Mouse (Mus musculus) cerebellum, postnatal 4 days (tissue): ENCODE measurements around the gene Sgta.
A peak's percentile ranks its signal among the peaks of the same experiment; 100 is the strongest.
"Not testable (repeated sequence)": the region's sequence is repeated elsewhere in the genome, so short reads cannot be mapped to it uniquely, and the experiment has no call there.

Experiments
- DNase-seq, 2 experiments: peaks; one replicate each; pipeline ENCODE4 v3.0.0; 2022; ENCODE audit warnings: low spot score in 2 of 2, mixed read lengths in 1 of 2

Gene Sgta

DNA sequence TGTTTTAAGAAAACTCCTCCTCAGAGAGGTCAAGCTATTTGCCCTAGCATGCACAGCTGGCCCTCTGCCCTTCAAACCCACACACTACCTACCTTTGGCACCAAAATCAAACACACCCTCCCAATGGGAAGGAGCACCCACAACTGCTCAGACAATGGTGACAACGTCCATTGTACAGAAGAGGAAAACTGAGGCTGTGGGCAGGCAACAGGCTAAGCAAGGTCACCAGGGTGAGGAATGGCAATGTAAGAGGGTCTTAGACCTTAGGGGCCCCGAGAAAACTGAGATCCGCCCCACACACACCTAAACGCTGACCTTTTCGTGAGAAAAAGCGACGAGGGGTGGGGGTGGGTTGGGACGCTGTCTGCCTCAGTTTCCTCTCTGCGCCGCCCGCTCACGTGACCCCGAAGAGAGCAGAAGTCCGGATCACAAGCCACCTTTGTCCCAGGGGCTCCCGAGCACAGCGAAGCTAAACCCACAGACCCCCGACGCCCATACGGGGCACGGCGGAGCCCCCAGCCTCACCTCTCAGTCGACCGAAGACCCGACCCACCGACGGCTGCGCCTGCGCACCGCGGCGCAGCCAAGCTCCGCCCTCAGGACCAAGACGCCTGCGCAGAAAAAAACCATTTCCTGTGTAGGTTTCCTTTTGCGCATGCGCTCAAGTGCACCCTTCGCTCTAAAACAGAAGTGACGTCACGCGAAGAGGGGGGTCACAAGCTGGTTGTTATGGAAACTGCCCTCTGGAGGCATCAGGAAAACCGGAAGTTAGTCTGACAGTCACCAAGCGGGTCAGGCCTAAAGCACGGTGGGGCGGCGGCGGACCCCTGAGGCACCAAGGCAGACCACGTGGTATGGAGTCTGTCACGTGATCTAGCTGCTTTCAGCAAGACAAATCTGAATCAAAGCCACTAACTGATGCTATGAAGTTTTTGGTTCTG, at the start of gene Sgta:
Gene Sgta (minus strand): TSS at position 579 of the 941 bp plus-strand sequence.
- DNase-seq = peak; percentile 96 to 98

DNA sequence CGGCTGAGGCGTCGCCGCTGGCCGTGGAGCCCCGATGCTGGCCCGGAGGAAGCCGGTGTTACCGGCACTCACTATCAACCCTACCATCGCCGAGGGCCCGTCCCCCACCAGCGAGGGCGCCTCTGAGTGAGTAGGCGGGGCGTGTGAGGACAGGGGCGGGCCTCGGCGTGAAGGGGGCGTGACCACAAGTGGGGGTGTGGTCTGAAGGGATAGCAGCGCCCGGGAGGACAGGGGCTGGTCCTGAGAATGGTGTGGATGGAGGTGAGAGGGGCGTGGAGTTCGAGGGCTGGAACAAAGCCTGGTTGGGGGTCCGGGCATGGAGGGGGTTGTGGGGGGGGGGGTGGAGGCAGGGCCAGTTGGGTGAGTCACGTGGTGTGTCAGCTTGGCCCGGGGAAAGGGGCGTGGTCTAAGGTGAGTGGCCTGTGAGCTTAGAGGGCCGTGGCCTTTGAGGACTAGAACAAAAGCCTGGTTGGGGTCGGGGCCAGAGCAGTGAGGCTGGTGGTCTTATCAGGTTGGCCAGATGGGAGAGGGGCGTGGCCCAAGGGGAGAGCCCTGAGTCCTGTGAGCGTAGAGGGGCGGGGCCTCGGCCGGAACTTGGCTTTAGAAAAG, 46.2 kb upstream of the Sgta start:
- DNase-seq = peak; percentile 65 to 86

- DNase-seq = peak; percentile 93 to 96
Observed at GRCm38 (mm10) chr10:81105565-81106112, 45.7 kb upstream of the Sgta start, which contains the start of gene Map2k2. Gene Map2k2, plus strand, starts transcription at chr10:81105915.

DNA sequence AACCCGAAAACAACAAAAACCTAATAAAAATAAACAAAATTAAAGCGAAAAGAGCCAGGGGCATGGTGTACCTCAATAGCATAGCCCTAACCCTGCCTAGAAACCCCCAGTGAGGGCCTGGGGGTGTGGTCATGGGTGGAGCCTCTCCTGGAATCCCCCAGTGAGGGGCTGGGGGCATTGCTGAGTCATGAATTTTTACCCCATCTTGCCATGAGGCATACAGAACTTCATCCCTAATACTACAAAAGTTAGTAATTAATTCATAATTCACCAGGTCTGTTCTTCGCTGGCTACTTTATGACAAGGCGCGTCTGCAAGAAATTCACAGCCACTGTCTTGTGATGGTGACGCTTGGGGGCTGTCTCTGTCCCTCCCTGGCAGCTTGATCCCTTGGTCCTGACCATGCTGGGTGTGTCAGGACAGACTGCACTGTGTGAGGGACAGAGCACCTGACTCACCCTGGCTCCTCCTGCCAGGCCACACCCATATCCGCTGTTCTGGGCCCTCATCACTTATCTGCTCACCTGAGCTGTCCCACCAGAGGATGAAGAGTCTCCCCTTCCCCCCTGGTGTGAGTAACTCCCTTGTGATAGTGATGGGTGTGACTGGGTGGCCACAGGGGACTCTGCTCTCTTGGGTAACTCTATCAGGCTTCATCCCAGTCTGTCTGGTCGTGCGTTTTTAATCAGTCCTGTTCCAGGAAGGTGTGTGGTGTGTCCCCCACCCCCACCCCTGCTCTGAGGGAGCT, 35.1 kb upstream of the Sgta start:
- DNase-seq = no peak

DNA sequence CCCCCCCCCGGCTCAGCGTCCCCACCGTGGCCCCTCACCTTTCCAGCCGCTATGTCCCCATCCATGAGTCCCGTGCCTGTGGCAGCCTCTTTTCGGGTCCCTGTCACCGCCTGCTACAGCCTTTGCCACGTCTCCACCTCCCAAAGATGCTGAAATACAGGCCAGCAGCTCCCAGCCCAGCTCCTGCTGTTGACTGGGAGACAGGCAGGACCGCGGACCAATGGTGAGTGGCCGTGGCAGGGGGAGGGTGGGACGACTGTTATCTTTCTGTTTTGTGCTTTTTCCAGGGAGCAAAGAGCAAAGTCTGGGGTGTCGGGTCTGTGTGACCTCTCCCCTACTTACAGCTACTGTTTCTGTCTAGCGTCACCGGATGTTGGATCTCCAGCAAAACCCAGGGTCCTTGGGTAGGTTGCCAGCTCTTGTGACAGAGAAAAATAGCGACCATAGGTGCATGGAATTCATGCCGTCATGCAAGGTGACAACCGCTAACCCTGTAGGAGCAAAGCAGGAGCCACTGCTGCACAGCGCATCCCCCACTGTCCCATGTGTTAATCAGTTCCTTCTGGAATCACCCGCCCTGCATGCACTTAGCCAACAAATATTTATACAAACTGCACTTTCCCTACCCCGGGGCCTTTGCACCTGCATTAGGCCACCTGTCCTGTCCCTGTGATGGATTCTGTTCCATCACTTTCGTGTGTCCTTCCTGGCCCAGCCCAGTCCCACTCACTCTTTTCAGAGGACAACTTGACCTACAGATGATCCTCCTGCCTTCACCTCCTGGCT, 32.7 kb upstream of the Sgta start:
- peak in 1 of 2 experiments; percentile 32 for DNase-seq

DNA sequence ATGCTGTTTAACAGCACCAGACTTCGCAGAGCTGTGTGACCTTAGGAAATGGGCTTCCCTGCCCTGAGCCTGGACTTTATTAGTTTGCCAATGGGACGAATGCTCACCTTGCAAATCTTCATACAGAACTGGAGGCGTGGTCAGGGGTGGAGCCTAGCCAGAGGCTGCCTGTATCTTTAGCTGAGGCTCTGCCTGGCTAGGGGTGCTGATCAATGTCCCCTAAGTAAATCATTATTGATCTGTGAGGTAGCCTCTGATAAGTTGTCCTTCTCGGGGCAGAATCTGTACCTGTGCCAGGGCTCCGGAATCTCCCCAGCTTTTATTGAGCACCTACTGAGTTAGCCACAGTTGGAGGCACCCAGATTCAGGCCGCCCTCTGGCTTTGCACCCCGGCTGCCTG, 30.6 kb upstream of the Sgta start:
- DNase-seq = no peak

GRCm38 (mm10) chr10:81089216-81089615, 29.2 kb upstream of the Sgta start:
- peak in 1 of 2 experiments; percentile 64 for DNase-seq

GRCm38 (mm10) chr10:81087021-81087420, 27.0 kb upstream of the Sgta start:
- DNase-seq = no peak

DNA sequence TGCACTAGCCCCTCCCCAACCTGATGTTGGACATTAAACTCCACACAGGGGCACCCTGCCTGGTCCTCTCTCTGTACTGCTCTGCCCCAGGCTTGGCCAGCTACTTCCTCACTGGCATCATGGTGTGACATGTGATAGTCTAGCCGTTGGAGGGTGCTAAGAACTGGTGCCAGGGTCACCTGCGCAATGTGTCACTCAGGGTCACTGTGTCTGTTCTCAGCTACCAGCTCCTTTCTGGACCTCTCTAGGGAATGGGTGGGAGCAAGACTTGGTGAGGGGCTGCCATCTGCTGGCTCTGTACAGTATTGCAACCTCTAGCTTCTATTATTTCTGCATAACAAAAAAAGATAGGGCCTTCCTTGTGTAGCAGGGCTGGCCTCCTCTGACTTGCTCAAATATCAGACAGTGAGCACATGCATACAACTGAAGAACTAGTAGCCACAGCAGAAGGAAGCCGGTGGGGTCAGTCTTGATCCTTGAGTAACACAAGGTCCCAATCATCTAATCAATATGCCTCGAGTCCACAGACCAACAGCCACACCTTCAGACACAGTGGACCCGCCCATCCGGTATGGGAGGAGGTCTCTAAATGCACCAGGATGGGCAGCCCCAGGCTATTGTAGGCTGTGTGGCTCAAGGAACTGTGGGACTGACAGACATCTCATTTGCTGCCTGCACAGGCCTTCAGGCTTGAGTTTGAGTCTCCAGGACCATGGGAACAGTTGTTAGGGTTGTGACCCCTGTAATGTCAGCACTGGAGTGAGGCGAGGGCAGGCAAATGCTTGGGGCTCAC, 22.4 kb upstream of the Sgta start:
- DNase-seq = peak in 1 of 2 experiments; percentile 74

GRCm38 (mm10) chr10:81080008-81080655, 20.2 kb upstream of the Sgta start:
- no peak for DNase-seq

DNA sequence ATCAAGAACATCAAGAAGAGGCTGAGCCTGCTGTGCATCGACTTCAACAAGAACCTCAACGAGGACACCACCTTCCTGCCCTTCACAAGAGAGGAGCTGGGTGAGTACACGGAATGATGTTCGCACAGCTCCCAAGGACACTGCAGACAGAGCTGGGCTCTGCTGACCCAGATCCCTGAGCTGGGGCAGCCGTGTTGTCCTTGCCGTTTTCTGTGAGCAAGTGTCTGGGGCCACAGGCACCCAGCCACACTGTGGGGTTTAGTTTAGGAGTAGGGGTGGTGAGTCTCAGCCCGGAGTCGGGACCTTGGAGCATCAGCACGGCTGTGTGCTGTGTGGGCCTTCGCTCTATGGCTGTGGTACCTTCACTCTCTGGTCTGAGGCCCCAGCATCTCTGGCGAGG, 17.9 kb upstream of the Sgta start:
- no peak for DNase-seq

DNA sequence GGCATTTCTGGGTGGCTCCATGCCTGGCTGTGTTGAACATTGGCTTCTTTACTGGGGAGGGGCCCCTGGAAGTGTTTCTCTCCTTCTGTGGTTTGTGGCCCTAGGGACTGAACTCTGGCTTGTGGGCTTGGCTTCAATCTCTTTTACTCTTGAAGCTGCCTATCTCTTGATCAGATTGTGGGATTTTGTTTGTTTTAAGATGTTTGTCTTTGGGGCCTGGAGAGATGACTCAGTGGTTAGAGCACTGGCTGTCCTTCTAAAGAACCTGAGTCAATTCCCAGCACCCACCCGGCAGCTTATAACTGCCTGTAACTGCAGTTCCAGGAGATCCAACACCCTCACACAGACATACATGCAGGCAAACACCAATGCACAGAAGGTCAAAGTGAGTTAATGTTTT, 16.4 kb upstream of the Sgta start:
- DNase-seq = no peak

GRCm38 (mm10) chr10:81075734-81076133, 15.8 kb upstream of the Sgta start:
- DNase-seq = no peak

- no peak for DNase-seq
Observed at GRCm38 (mm10) chr10:81073464-81073863, 13.5 kb upstream of the Sgta start.

- DNase-seq = no peak
Observed at GRCm38 (mm10) chr10:81072290-81072689, 12.3 kb upstream of the Sgta start.

DNA sequence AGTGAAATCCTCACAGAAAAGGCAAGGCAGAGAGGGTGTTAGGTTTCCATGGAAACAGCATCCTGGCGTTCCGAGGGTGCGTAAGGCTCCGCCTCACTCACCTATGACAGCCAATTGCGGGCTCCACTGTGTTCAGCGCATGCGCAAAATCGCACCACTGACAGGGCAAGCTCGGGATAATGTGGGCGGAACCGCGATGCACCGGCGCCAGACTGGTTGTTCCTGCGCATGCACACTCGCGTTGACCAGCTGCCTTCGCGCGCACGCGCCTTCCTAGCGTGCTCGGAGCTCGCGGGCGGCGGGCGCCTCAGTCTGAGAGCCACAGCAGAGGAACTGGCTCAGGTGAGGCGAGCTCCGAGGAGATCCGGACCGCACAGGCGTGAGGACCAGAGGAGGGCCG, 9.9 kb upstream of the Sgta start, which contains the start of gene Thop1:
Gene Thop1 (plus strand): TSS at position 200 of the 400 bp plus-strand sequence.
- peak; percentile 87 to 95 for DNase-seq

DNA sequence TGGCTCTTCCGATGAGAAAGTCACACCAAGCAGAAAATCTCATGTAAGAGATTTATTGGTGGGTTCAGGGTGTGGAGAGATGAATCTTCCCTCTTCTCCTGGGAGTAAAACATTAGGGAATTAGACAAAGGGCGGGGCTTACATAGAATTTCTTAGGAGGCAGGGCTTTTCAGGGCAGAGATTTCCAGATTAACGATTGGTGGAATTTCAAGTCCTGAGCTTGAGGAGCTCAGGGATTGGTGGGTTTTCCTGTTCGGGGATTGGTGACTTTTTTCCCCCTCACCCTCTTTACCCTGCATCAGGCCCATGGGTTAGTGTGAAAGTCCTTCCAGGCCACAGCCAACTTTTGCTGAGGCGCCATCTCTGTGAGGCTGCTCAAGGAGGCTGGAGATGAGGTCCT, 8.7 kb upstream of the Sgta start:
- DNase-seq = no peak

GRCm38 (mm10) chr10:81064519-81064918, 4.5 kb upstream of the Sgta start:
- DNase-seq = not testable (repeated sequence)

- no peak for DNase-seq
Observed at GRCm38 (mm10) chr10:81062710-81063109, 2.7 kb upstream of the Sgta start.

DNA sequence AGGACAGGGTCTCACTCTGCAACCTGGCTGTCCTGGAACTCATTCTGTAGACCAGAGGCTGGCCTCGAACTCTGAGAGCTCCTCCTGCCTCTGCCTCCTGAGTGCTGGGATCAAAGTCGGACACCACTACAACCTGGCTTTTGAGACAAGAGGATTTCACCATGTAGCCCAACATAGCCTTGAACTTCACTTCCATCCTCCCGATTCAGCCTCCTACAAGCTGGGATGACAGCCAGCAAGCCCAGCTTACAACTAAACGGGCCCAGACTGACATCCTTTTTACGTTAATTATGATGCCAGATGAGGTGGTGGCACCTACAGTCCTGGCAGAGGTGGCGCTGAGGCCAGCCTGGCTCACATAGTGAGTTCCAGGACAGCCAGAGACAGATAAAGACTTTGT, 1.1 kb downstream of the Sgta start:
- no peak for DNase-seq
